Mouse (Mus musculus): ENCODE results near the gene H2-DMb2. TPM values are rescaled to one million over a fixed set of nuclear protein-coding genes. Genes with fewer than 3 reads are reported as not detected.

Gene H2-DMb2
- polyA plus RNA-seq, 1 experiment from 2014 or later, result 0.38 TPM

Other genes with a start within 250 kb of the H2-DMb2 start
- 0.26 TPM in 1 of 2 replicates, not detected in the other for gene Platr17, start 238.2 kb upstream of the H2-DMb2 start, polyA plus RNA-seq (2015; fragmentation: Nextera tagmentation; extraction: Ambion mirVana)
- 50.3 and 55.9 TPM in 2 replicates for gene Daxx, start 233.9 kb upstream of the H2-DMb2 start, polyA plus RNA-seq (2015; fragmentation: Nextera tagmentation; extraction: Ambion mirVana)
- gene Tapbp, start 227.4 kb upstream of the H2-DMb2 start, polyA plus RNA-seq (2015; fragmentation: Nextera tagmentation; extraction: Ambion mirVana), result 30.5 and 33.2 TPM in 2 replicates
- 17.1 TPM in 2 replicates for gene Zbtb22, start 227.4 kb upstream of the H2-DMb2 start, polyA plus RNA-seq (2015; fragmentation: Nextera tagmentation; extraction: Ambion mirVana)
- 55.1 and 60.1 TPM in 2 replicates for gene Rgl2, start 213.8 kb upstream of the H2-DMb2 start, polyA plus RNA-seq (2015; fragmentation: Nextera tagmentation; extraction: Ambion mirVana)
- 172 and 185 TPM in 2 replicates for gene Pfdn6, start 203.0 kb upstream of the H2-DMb2 start, polyA plus RNA-seq (2015; fragmentation: Nextera tagmentation; extraction: Ambion mirVana)
- 24.3 and 26.5 TPM in 2 replicates for gene Wdr46, start 202.6 kb upstream of the H2-DMb2 start, polyA plus RNA-seq (2015; fragmentation: Nextera tagmentation; extraction: Ambion mirVana)
- 12.8 and 14.1 TPM in 2 replicates for gene B3galt4, start 191.8 kb upstream of the H2-DMb2 start, polyA plus RNA-seq (2015; fragmentation: Nextera tagmentation; extraction: Ambion mirVana)
- 74.8 and 76.6 TPM in 2 replicates for gene Vps52, start 187.5 kb upstream of the H2-DMb2 start, polyA plus RNA-seq (2015; fragmentation: Nextera tagmentation; extraction: Ambion mirVana)
- 701 and 784 TPM in 2 replicates for gene Rps18, start 187.3 kb upstream of the H2-DMb2 start, polyA plus RNA-seq (2015; fragmentation: Nextera tagmentation; extraction: Ambion mirVana)
- gene H2-K1, start 143.0 kb upstream of the H2-DMb2 start, polyA plus RNA-seq (2015; fragmentation: Nextera tagmentation; extraction: Ambion mirVana), result 19.5 and 25.2 TPM in 2 replicates
- gene Ring1, start 118.6 kb upstream of the H2-DMb2 start, polyA plus RNA-seq (2015; fragmentation: Nextera tagmentation; extraction: Ambion mirVana), result 22.1 and 24.9 TPM in 2 replicates
- 64.8 and 71.9 TPM in 2 replicates for gene H2-Ke6, start 115.2 kb upstream of the H2-DMb2 start, polyA plus RNA-seq (2015; fragmentation: Nextera tagmentation; extraction: Ambion mirVana)
- gene Slc39a7, start 111.6 kb upstream of the H2-DMb2 start, polyA plus RNA-seq (2015; fragmentation: Nextera tagmentation; extraction: Ambion mirVana), result 166 and 176 TPM in 2 replicates
- 57.8 and 61.1 TPM in 2 replicates for gene Rxrb, start 111.5 kb upstream of the H2-DMb2 start, polyA plus RNA-seq (2015; fragmentation: Nextera tagmentation; extraction: Ambion mirVana)
- gene Col11a2, start 103.9 kb upstream of the H2-DMb2 start, polyA plus RNA-seq (2015; fragmentation: Nextera tagmentation; extraction: Ambion mirVana), result 4.5 and 5.4 TPM in 2 replicates
- 0.14 TPM in 1 of 2 replicates, not detected in the other for gene H2-Oa, start 51.0 kb upstream of the H2-DMb2 start, polyA plus RNA-seq (2015; fragmentation: Nextera tagmentation; extraction: Ambion mirVana)
- 19.4 and 19.8 TPM in 2 replicates for gene H2-DMa, start 23.8 kb upstream of the H2-DMb2 start, polyA plus RNA-seq (2015; fragmentation: Nextera tagmentation; extraction: Ambion mirVana)
- gene Brd2, start 20.7 kb upstream of the H2-DMb2 start, polyA plus RNA-seq (2015; fragmentation: Nextera tagmentation; extraction: Ambion mirVana), result 122 and 144 TPM in 2 replicates
- 0.79 and 1.1 TPM in 2 replicates for gene H2-DMb1, start 9.8 kb downstream of the H2-DMb2 start, polyA plus RNA-seq (2015; fragmentation: Nextera tagmentation; extraction: Ambion mirVana)
- 3.0 and 3.7 TPM in 2 replicates for gene Tap1, start 44.2 kb downstream of the H2-DMb2 start, polyA plus RNA-seq (2015; fragmentation: Nextera tagmentation; extraction: Ambion mirVana)
- gene Psmb9, start 44.5 kb downstream of the H2-DMb2 start, polyA plus RNA-seq (2015; fragmentation: Nextera tagmentation; extraction: Ambion mirVana), result 1.4 and 2.4 TPM in 2 replicates
- 3.3 and 5.7 TPM in 2 replicates for gene Psmb8, start 54.4 kb downstream of the H2-DMb2 start, polyA plus RNA-seq (2015; fragmentation: Nextera tagmentation; extraction: Ambion mirVana)
- 2.2 and 2.3 TPM in 2 replicates for gene Tap2, start 60.2 kb downstream of the H2-DMb2 start, polyA plus RNA-seq (2015; fragmentation: Nextera tagmentation; extraction: Ambion mirVana)
- gene H2-Ob, start 95.6 kb downstream of the H2-DMb2 start, polyA plus RNA-seq (2015; fragmentation: Nextera tagmentation; extraction: Ambion mirVana), result 0.20 and 0.21 TPM in 2 replicates
- 1.6 and 2.5 TPM in 2 replicates for gene H2-Ab1, start 114.4 kb downstream of the H2-DMb2 start, polyA plus RNA-seq (2015; fragmentation: Nextera tagmentation; extraction: Ambion mirVana)
- 0.83 and 1.2 TPM in 2 replicates for gene H2-Aa, start 144.5 kb downstream of the H2-DMb2 start, polyA plus RNA-seq (2015; fragmentation: Nextera tagmentation; extraction: Ambion mirVana)
- 3.4 and 4.1 TPM in 2 replicates for gene H2-Eb1, start 162.6 kb downstream of the H2-DMb2 start, polyA plus RNA-seq (2015; fragmentation: Nextera tagmentation; extraction: Ambion mirVana)
- gene H2-Eb2, start 182.4 kb downstream of the H2-DMb2 start, polyA plus RNA-seq (2015; fragmentation: Nextera tagmentation; extraction: Ambion mirVana), result 0.26 TPM in 2 replicates
- 0.05 TPM in 1 of 2 replicates, not detected in the other for gene Btnl2, start 211.5 kb downstream of the H2-DMb2 start, polyA plus RNA-seq (2015; fragmentation: Nextera tagmentation; extraction: Ambion mirVana)
- not detected in 2 replicates for gene Btnl1, start 233.8 kb downstream of the H2-DMb2 start, polyA plus RNA-seq (2015; fragmentation: Nextera tagmentation; extraction: Ambion mirVana)

All from hindbrain, embryonic 15.5 days (tissue).